Mouse (Mus musculus): ENCODE measurements at regions not wholly inside any gene's neighbourhood (a gene's known extent, or its start where the extent isn't known, plus 50 kb on each side); places are given as distances from the start of the nearest gene placed in this dataset.

DNA sequence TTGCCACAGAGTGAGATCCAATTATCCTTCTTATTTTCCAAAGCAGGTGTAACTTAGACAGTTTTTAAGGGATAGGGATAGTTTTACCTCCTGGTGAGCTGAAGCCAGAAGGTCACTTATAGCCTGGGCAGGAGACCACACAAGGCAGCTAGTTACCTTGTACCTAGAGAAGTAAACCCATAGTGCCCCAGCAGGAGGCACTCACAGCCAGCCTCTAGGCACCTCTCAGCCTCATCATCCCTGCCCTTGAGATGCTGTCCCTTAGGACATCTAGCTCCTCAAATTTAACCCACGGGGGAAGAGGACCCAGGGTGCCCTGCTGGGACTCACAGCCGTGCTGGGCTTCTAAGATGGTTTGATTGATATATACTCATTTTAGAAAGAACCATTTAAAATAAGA, 163.7 kb downstream of the Kcna5 start:
- no peak for TF ChIP-seq CTCF (IDR thresholded peaks at IDR 0.05; ENCODE audit: low read depth, low read length)
- TF ChIP-seq POLR2A (IDR thresholded peaks at IDR 0.05; ENCODE audit: extremely low read depth, insufficient read depth, low read length): no peak
